Mouse (Mus musculus): ENCODE data around the gene Sbk2.
"Not testable (repeated sequence)": the region's sequence is repeated elsewhere in the genome, so short reads cannot be mapped to it uniquely, and the experiment has no call there.

The Sbk2 gene

GRCm38 (mm10) chr7:4964272-4964671, at the start of gene Sbk2:
Gene Sbk2, minus strand, starts transcription at chr7:4964406.
- DNase-seq (ENCODE audit: low spot score in 2 of 2): peak; percentile 58 to 68

GRCm38 (mm10) chr7:5012681-5013513, 48.7 kb upstream of the Sbk2 start:
- DNase-seq (ENCODE audit: low spot score in 2 of 2): no peak

- no peak for DNase-seq (ENCODE audit: low spot score in 2 of 2)
These were observed 44.0 kb upstream of the Sbk2 start for GRCm38 (mm10) chr7:5008229-5008628.

GRCm38 (mm10) chr7:5002876-5003275, 38.7 kb upstream of the Sbk2 start:
- not testable (repeated sequence) for DNase-seq (ENCODE audit: low spot score in 2 of 2)

GRCm38 (mm10) chr7:4999876-5000275, 35.7 kb upstream of the Sbk2 start:
- no peak for DNase-seq (ENCODE audit: low spot score in 2 of 2)

- DNase-seq (ENCODE audit: low spot score in 2 of 2): no peak
These were observed 32.7 kb upstream of the Sbk2 start for GRCm38 (mm10) chr7:4996934-4997333.

GRCm38 (mm10) chr7:4996003-4996895, 32.0 kb upstream of the Sbk2 start, which contains the start of gene Zfp579:
Gene Zfp579, minus strand, starts transcription at chr7:4996158.
- peak; percentile 89 to 93 for DNase-seq (ENCODE audit: low spot score in 2 of 2)

GRCm38 (mm10) chr7:4995268-4996002, 31.2 kb upstream of the Sbk2 start:
- no peak for DNase-seq (ENCODE audit: low spot score in 2 of 2)

- DNase-seq (ENCODE audit: low spot score in 2 of 2): no peak
These were observed 30.0 kb upstream of the Sbk2 start for GRCm38 (mm10) chr7:4993999-4994788.

GRCm38 (mm10) chr7:4993347-4993998, 29.3 kb upstream of the Sbk2 start:
- DNase-seq (ENCODE audit: low spot score in 2 of 2): no peak

- no peak for DNase-seq (ENCODE audit: low spot score in 2 of 2)
These were observed 24.0 kb upstream of the Sbk2 start for GRCm38 (mm10) chr7:4988250-4988649.

- DNase-seq (ENCODE audit: low spot score in 2 of 2): no peak
These were observed 12.6 kb upstream of the Sbk2 start for GRCm38 (mm10) chr7:4976832-4977231.

GRCm38 (mm10) chr7:4975455-4975854, 11.2 kb upstream of the Sbk2 start:
- no peak for DNase-seq (ENCODE audit: low spot score in 2 of 2)

- DNase-seq (ENCODE audit: low spot score in 2 of 2): no peak
These were observed 8.3 kb upstream of the Sbk2 start for GRCm38 (mm10) chr7:4972321-4973047.

GRCm38 (mm10) chr7:4971710-4972109, 7.5 kb upstream of the Sbk2 start:
- DNase-seq (ENCODE audit: low spot score in 2 of 2): no peak

GRCm38 (mm10) chr7:4971068-4971467, 6.9 kb upstream of the Sbk2 start, which contains the start of gene Sbk3:
Gene Sbk3, minus strand, starts transcription at chr7:4971168.
- no peak for DNase-seq (ENCODE audit: low spot score in 2 of 2)

GRCm38 (mm10) chr7:4964988-4965387, 782 bp upstream of the Sbk2 start:
- no peak for DNase-seq (ENCODE audit: low spot score in 2 of 2)

GRCm38 (mm10) chr7:4963527-4963926, 679 bp downstream of the Sbk2 start:
- DNase-seq (ENCODE audit: low spot score in 2 of 2): no peak

GRCm38 (mm10) chr7:4957361-4957760, 6.8 kb downstream of the Sbk2 start:
- DNase-seq (ENCODE audit: low spot score in 2 of 2): no peak

Data from right cerebral cortex, adult 2 months (tissue).